Mouse (Mus musculus) E14TG2a.4 (cell line): ENCODE data around the gene Barx1.

Source experiments
- H3K27me3 ChIP-seq: 2 replicates; pipeline ENCODE4 v1.6.1; 2014; ENCODE audit warnings: low read length, control low read depth; ENCODE audit not compliant: insufficient read depth
- H3K36me3 ChIP-seq: 2 replicates; pipeline ENCODE4 v1.6.1; 2014; ENCODE audit warnings: low read length, control low read depth; ENCODE audit not compliant: insufficient read depth
- H3K4me1 ChIP-seq: replicated peaks from 2 replicates; pipeline ENCODE4 v1.6.1; 2014; ENCODE audit warnings: low read depth, low read length, control low read depth
- H3K4me3 ChIP-seq: replicated peaks from 2 replicates; pipeline ENCODE4 v1.5.1; 2014; ENCODE audit warnings: mild to moderate bottlenecking, low read length
- H3K9me3 ChIP-seq: 2 replicates; pipeline ENCODE4 v1.6.1; 2014; ENCODE audit warnings: low read length, control low read depth
- CTCF ChIP-seq: conservative IDR thresholded peaks from 2 replicates; pipeline ENCODE4 v1.5.1; 2014; ENCODE audit warnings: low read length
- NANOG ChIP-seq: IDR thresholded peaks from 2 replicates; pipeline ENCODE4 v1.6.1; 2014; ENCODE audit warnings: borderline replicate concordance, low read length, mixed read lengths
- POU5F1 ChIP-seq: IDR thresholded peaks from 2 replicates; pipeline ENCODE4 v1.6.1; 2014; ENCODE audit warnings: low read length, borderline replicate concordance

The Barx1 gene

GRCm38 (mm10) chr13:48639570-48639969 is 23.2 kb upstream of the Barx1 start:
- Histone ChIP-seq H3K4me1 (no peaks in the 10 kb centered on the region), H3K27me3 (peaks cover 17% of the 10 kb centered on the region), H3K4me3 (no peak overlapping the region), H3K9me3 (no peaks in the 10 kb centered on the region), H3K36me3 (no peaks in the 10 kb centered on the region)
- TF ChIP-seq CTCF = peak; percentile 87
- no peak for TF ChIP-seq NANOG

GRCm38 (mm10) chr13:48643072-48643471 is 19.7 kb upstream of the Barx1 start:
- TF ChIP-seq POU5F1 = no peak
- TF ChIP-seq NANOG = no peak
- no peak for TF ChIP-seq CTCF
- no peaks in the 10 kb centered on the region for H3K4me1 ChIP-seq
- no peaks in the 10 kb centered on the region for H3K36me3 ChIP-seq
- no peaks in the 10 kb centered on the region for H3K9me3 ChIP-seq
- H3K27me3 ChIP-seq = peaks cover 8% of the 10 kb centered on the region
- no peak overlapping the region for H3K4me3 ChIP-seq

GRCm38 (mm10) chr13:48643991-48644390 is 18.8 kb upstream of the Barx1 start:
- TF ChIP-seq CTCF (no peak), NANOG (no peak), POU5F1 (no peak)
- Histone ChIP-seq H3K4me1 (no peaks in the 10 kb centered on the region), H3K9me3 (no peaks in the 10 kb centered on the region), H3K27me3 (peaks cover 8% of the 10 kb centered on the region), H3K36me3 (no peaks in the 10 kb centered on the region), H3K4me3 (no peak overlapping the region)

- Histone ChIP-seq H3K27me3 (peaks cover 11% of the 10 kb centered on the region), H3K4me1 (no peaks in the 10 kb centered on the region), H3K4me3 (no peak overlapping the region), H3K9me3 (no peaks in the 10 kb centered on the region), H3K36me3 (no peaks in the 10 kb centered on the region)
- no peak for TF ChIP-seq NANOG
- peak; percentile 88 for TF ChIP-seq CTCF
These were observed 16.1 kb upstream of the Barx1 start for GRCm38 (mm10) chr13:48646696-48647095.

GRCm38 (mm10) chr13:48650615-48651014 is 12.2 kb upstream of the Barx1 start:
- TF ChIP-seq NANOG = no peak
- TF ChIP-seq POU5F1 = no peak
- TF ChIP-seq CTCF = peak; percentile 83
- Histone ChIP-seq H3K27me3 (peaks cover 38% of the 10 kb centered on the region), H3K36me3 (no peaks in the 10 kb centered on the region), H3K9me3 (no peaks in the 10 kb centered on the region), H3K4me1 (no peaks in the 10 kb centered on the region), H3K4me3 (no peak overlapping the region)

GRCm38 (mm10) chr13:48651132-48652065 is 11.4 kb upstream of the Barx1 start:
- H3K4me3 ChIP-seq = no peak overlapping the region
- no peaks in the 10 kb centered on the region for H3K9me3 ChIP-seq
- peaks cover 46% of the 10 kb centered on the region for H3K27me3 ChIP-seq
- TF ChIP-seq NANOG (no peak), POU5F1 (no peak), CTCF (no peak)
- H3K4me1 ChIP-seq = peaks cover 4% of the 10 kb centered on the region
- no peaks in the 10 kb centered on the region for H3K36me3 ChIP-seq

GRCm38 (mm10) chr13:48653788-48654770 is 8.7 kb upstream of the Barx1 start:
- no peaks in the 10 kb centered on the region for H3K9me3 ChIP-seq
- H3K4me1 ChIP-seq = peaks cover 20% of the 10 kb centered on the region

GRCm38 (mm10) chr13:48655637-48656036 is 7.2 kb upstream of the Barx1 start:
- TF ChIP-seq CTCF (peak; percentile 44), NANOG (no peak)
- Histone ChIP-seq H3K36me3 (no peaks in the 10 kb centered on the region), H3K27me3 (peaks cover 88% of the 10 kb centered on the region), H3K9me3 (no peaks in the 10 kb centered on the region), H3K4me1 (peaks cover 34% of the 10 kb centered on the region), H3K4me3 (no peak overlapping the region)

More at GRCm38 (mm10) chr13:48653788-48654770, 8.7 kb upstream of the Barx1 start:
- TF ChIP-seq NANOG (no peak), CTCF (peak; percentile 69)
- Histone ChIP-seq H3K36me3 (no peaks in the 10 kb centered on the region), H3K27me3 (peaks cover 72% of the 10 kb centered on the region), H3K4me3 (no peak overlapping the region)
